In genomic region chr9:47994671-47995070, GRCm38 (mm10) we compare ENCODE assay signal across 24 mouse cellular contexts.
DNase-seq lines count a peak whose midpoint lies in the region.
"Had no signal": no experiment of that assay in that cellular context is flagged by ENCODE, and none has a peak within 500 bp of the region (broad histone marks: within the 10 kb centered on the region; RNA-seq: fewer than 3 reads in every experiment).

No protein-coding gene starts in this region.

- no peaks in the 10 kb centered on the region for H3K4me1 ChIP-seq in embryonic facial prominence, embryonic 10.5 days
- H3K4me1 ChIP-seq: embryonic facial prominence, embryonic 12.5 days; forebrain, embryonic 13.5 days; forebrain, embryonic 15.5 days had no signal

- no peak overlapping the region for H3K4me3 ChIP-seq in embryonic facial prominence, embryonic 10.5 days
- H3K4me3 ChIP-seq: embryonic facial prominence, embryonic 12.5 days; forebrain, embryonic 13.5 days; forebrain, embryonic 15.5 days had no signal

- no peak overlapping the region for H3K27ac ChIP-seq in embryonic facial prominence, embryonic 10.5 days (replicated peaks)
- H3K27ac ChIP-seq: embryonic facial prominence, embryonic 12.5 days; forebrain, embryonic 13.5 days; forebrain, embryonic 15.5 days had no signal

- DNase-seq in heart, adult 11 months, result peak; percentile 58
- no peak for DNase-seq in heart, adult 9 months (ENCODE audit: low spot score in 2 of 2)
- peak; percentile 21 to 59 for DNase-seq in left cerebral cortex, postnatal 25 days (ENCODE audit: low spot score in 2 of 2)
- DNase-seq in left cerebral cortex, postnatal 36 days (ENCODE audit: low spot score in 2 of 2), result no peak
- peak; percentile 33 to 61 for DNase-seq in right cerebral cortex, adult 2 months (ENCODE audit: low spot score in 2 of 2)
- no peak for DNase-seq in right cerebral cortex, postnatal 4 days
- peak; percentile 14 for DNase-seq in right cerebral cortex, postnatal 14 days
- DNase-seq in embryonic facial prominence, embryonic 10.5 days (ENCODE audit: low spot score), result no peak
- DNase-seq: adrenal gland, adult 8-10 months; adrenal gland, postnatal 14 days; adrenal gland, postnatal 36 days; B cell, adult 2 months; cerebellum, adult 11 months; cerebellum, adult 18-20 months; cerebellum, adult 8-10 months; cerebellum, adult 9-11 months; cerebellum, postnatal 14 days; cerebellum, postnatal 36 days; embryo, embryonic 11 days had no signal

- 76% methylated on average over 4 of the region's 4 CpGs for WGBS in embryonic facial prominence, embryonic 10.5 days

- intact Hi-C loops in left cerebral cortex, postnatal 25 days (cut with DNase I), result no loop called here
- intact Hi-C loops in left cerebral cortex, postnatal 36 days (cut with DNase I), result no loop called here

- no peaks in the 10 kb centered on the region for H3K27me3 ChIP-seq in embryonic facial prominence, embryonic 10.5 days (replicated peaks; ENCODE audit: low read depth, poor library complexity, severe bottlenecking)
- H3K27me3 ChIP-seq: CH12.LX; embryonic facial prominence, embryonic 12.5 days; forebrain, embryonic 13.5 days; forebrain, embryonic 15.5 days had no signal

- no peaks in the 10 kb centered on the region for H3K9me3 ChIP-seq in embryonic facial prominence, embryonic 10.5 days
- H3K9me3 ChIP-seq: embryonic facial prominence, embryonic 12.5 days; forebrain, embryonic 13.5 days; forebrain, embryonic 15.5 days; G1E had no signal

- no peaks in the 10 kb centered on the region for H3K36me3 ChIP-seq in embryonic facial prominence, embryonic 10.5 days (replicated peaks)
- H3K36me3 ChIP-seq: embryonic facial prominence, embryonic 12.5 days; forebrain, embryonic 15.5 days; G1E had no signal

Comparison
In these comparisons a context has a peak if more than half of its experiments do, and no peak if none do; other contexts are left out.
1. DNase-seq: peak in heart, adult 11 months (single experiment), left cerebral cortex, postnatal 25 days (2 of 2), right cerebral cortex, adult 2 months (2 of 2) and right cerebral cortex, postnatal 14 days (single experiment); none in heart, adult 9 months (0 of 2), left cerebral cortex, postnatal 36 days (0 of 2), right cerebral cortex, postnatal 4 days (single experiment) and embryonic facial prominence, embryonic 10.5 days (single experiment).